Mouse (Mus musculus): ENCODE measurements around the gene Ipo11. TPM values are rescaled to one million over a fixed set of nuclear protein-coding genes. Genes with fewer than 3 reads are reported as not detected.
A peak's percentile ranks its signal among the peaks of the same experiment; 100 is the strongest.

Gene Ipo11
- polyA plus RNA-seq, 1 experiment = 11.7 TPM

DNA sequence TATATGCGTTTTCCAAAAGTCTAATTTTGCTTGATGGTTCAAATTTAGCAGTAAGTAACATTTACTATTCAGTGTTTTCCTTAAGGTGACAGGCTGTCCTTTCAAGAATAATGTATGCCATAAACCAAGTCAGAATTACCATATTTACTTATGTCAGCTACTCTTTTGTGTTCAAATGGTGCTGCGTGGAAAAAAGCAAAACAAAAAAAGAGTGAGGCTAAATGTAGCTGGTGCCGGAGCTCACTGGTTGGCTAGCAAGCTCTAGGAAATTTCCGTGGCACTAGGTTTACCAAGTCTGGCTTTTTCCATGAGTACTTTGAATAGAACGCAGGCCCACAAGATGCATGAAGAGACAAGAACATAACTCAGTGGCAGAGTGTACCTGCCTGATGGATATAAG, 131.6 kb downstream of the Ipo11 start:
- H3K27me3 ChIP-seq (ENCODE audit: control insufficient read depth, insufficient read depth, low read length) = no peaks in the 10 kb centered on the region
- H3K4me3 ChIP-seq (ENCODE audit: control insufficient read depth, low read depth, low read length) = peak overlapping the region; percentile 45; the same call in 1 of the 2 replicates
- no peak overlapping the region for H3K27ac ChIP-seq (ENCODE audit: control insufficient read depth, insufficient read depth, low read depth, low read length)
- H3K4me1 ChIP-seq (ENCODE audit: control insufficient read depth, insufficient read depth, low read length) = no peaks in the 10 kb centered on the region
- H3K36me3 ChIP-seq (ENCODE audit: control insufficient read depth, insufficient read depth, low read length) = no peaks in the 10 kb centered on the region
- TF ChIP-seq CTCF (IDR thresholded peaks at IDR 0.05; ENCODE audit: control insufficient read depth, insufficient read depth, insufficient replicate concordance, low read depth, low read length) = no peak
- no peak for TF ChIP-seq POLR2A (IDR thresholded peaks at IDR 0.05; ENCODE audit: control insufficient read depth, low read depth, low read length)

DNA sequence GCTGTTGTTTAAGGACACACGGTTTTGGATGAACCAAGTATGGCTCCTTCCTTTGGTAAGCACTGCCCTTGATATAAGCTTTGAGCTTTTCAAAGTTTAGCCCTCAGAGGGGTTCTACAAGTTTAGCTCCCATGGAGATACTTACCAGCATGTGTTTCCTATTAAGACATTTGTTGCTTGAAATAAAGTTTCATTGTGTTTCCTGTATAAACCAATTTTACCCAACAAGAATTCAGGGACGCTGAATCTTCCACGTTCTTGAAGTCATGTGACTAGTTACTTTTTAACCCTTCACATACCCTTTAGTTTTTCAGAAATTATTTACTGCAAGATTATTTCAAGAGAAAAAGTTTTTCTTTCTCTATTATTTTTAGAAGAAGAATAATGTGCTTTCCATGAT, 138.7 kb downstream of the Ipo11 start:
- TF ChIP-seq CTCF (IDR thresholded peaks at IDR 0.05; ENCODE audit: control insufficient read depth, insufficient read depth, insufficient replicate concordance, low read depth, low read length) (no peak), POLR2A (IDR thresholded peaks at IDR 0.05; ENCODE audit: control insufficient read depth, low read depth, low read length) (no peak)
- Histone ChIP-seq H3K36me3 (ENCODE audit: control insufficient read depth, insufficient read depth, low read length) (no peaks in the 10 kb centered on the region), H3K27me3 (ENCODE audit: control insufficient read depth, insufficient read depth, low read length) (no peaks in the 10 kb centered on the region), H3K4me3 (ENCODE audit: control insufficient read depth, low read depth, low read length) (no peak overlapping the region), H3K4me1 (ENCODE audit: control insufficient read depth, insufficient read depth, low read length) (no peaks in the 10 kb centered on the region), H3K27ac (ENCODE audit: control insufficient read depth, insufficient read depth, low read depth, low read length) (no peak overlapping the region)

DNA sequence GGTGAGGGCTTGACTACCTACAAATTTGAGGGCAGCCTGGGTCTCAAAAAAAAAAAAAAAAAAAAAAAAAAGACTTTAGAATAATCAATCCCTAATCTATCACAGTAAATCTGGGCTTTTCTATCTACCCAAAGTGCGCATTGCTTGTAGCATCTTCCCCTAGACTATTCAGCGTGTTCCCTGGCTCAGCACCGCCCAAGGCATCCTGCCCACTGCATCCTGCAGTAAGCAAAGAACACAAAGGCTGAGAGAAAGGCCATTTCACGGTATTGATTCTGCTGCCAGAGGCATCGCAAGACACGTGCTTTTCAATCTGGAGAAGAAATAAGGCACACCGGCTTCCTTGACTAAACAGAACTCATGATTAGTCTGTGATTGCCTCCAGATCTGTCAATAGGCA, 147.9 kb downstream of the Ipo11 start:
- Histone ChIP-seq H3K4me3 (ENCODE audit: control insufficient read depth, low read depth, low read length) (no peak overlapping the region), H3K4me1 (ENCODE audit: control insufficient read depth, insufficient read depth, low read length) (no peaks in the 10 kb centered on the region), H3K27me3 (ENCODE audit: control insufficient read depth, insufficient read depth, low read length) (no peaks in the 10 kb centered on the region), H3K27ac (ENCODE audit: control insufficient read depth, insufficient read depth, low read depth, low read length) (no peak overlapping the region), H3K36me3 (ENCODE audit: control insufficient read depth, insufficient read depth, low read length) (no peaks in the 10 kb centered on the region)
- TF ChIP-seq POLR2A (IDR thresholded peaks at IDR 0.05; ENCODE audit: control insufficient read depth, low read depth, low read length) (no peak), CTCF (IDR thresholded peaks at IDR 0.05; ENCODE audit: control insufficient read depth, insufficient read depth, insufficient replicate concordance, low read depth, low read length) (no peak)

GRCm38 (mm10) chr13:106768807-106769206, 168.0 kb downstream of the Ipo11 start:
- Histone ChIP-seq H3K27ac (ENCODE audit: control insufficient read depth, insufficient read depth, low read depth, low read length) (no peak overlapping the region), H3K36me3 (ENCODE audit: control insufficient read depth, insufficient read depth, low read length) (no peaks in the 10 kb centered on the region), H3K4me3 (ENCODE audit: control insufficient read depth, low read depth, low read length) (no peak overlapping the region), H3K27me3 (ENCODE audit: control insufficient read depth, insufficient read depth, low read length) (no peaks in the 10 kb centered on the region), H3K4me1 (ENCODE audit: control insufficient read depth, insufficient read depth, low read length) (0 out of 2 replicates have a peak, but pooled peaks cover under 1% of the 10 kb centered on the region)
- no peak for TF ChIP-seq CTCF (IDR thresholded peaks at IDR 0.05; ENCODE audit: control insufficient read depth, insufficient read depth, insufficient replicate concordance, low read depth, low read length)
- TF ChIP-seq POLR2A (IDR thresholded peaks at IDR 0.05; ENCODE audit: control insufficient read depth, low read depth, low read length) = no peak

DNA sequence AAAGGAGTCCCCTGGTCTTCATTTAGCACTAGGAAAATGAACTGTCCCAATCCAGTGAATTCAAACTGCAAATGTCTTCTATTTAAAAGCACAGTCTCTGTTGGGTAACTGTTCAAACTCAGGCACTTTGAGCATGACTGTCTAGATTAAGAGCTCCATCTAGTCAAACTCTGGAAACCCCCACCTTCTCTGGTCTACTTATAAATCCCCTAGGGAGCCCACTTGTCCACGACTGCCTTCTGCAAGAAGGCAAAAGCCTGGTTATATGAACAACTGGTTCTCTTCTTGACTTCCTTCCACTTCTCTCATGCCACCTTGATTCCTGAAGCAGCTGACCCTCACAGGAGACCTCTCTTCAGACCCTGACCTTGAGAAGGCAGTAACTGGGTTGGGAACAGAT, 174.1 kb downstream of the Ipo11 start:
- no peak overlapping the region for H3K27ac ChIP-seq (ENCODE audit: control insufficient read depth, insufficient read depth, low read depth, low read length)
- H3K36me3 ChIP-seq (ENCODE audit: control insufficient read depth, insufficient read depth, low read length) = no peaks in the 10 kb centered on the region
- no peaks in the 10 kb centered on the region for H3K4me1 ChIP-seq (ENCODE audit: control insufficient read depth, insufficient read depth, low read length)
- no peak overlapping the region for H3K4me3 ChIP-seq (ENCODE audit: control insufficient read depth, low read depth, low read length)
- TF ChIP-seq POLR2A (IDR thresholded peaks at IDR 0.05; ENCODE audit: control insufficient read depth, low read depth, low read length) = no peak
- no peak for TF ChIP-seq CTCF (IDR thresholded peaks at IDR 0.05; ENCODE audit: control insufficient read depth, insufficient read depth, insufficient replicate concordance, low read depth, low read length)
- no peaks in the 10 kb centered on the region for H3K27me3 ChIP-seq (ENCODE audit: control insufficient read depth, insufficient read depth, low read length)

- no peak overlapping the region for H3K27ac ChIP-seq (ENCODE audit: control insufficient read depth, insufficient read depth, low read depth, low read length)
- no peaks in the 10 kb centered on the region for H3K36me3 ChIP-seq (ENCODE audit: control insufficient read depth, insufficient read depth, low read length)
- H3K27me3 ChIP-seq (ENCODE audit: control insufficient read depth, insufficient read depth, low read length) = no peaks in the 10 kb centered on the region
- no peaks in the 10 kb centered on the region for H3K4me1 ChIP-seq (ENCODE audit: control insufficient read depth, insufficient read depth, low read length)
- H3K4me3 ChIP-seq (ENCODE audit: control insufficient read depth, low read depth, low read length) = no peak overlapping the region
- TF ChIP-seq POLR2A (IDR thresholded peaks at IDR 0.05; ENCODE audit: control insufficient read depth, low read depth, low read length) = no peak
- no peak for TF ChIP-seq CTCF (IDR thresholded peaks at IDR 0.05; ENCODE audit: control insufficient read depth, insufficient read depth, insufficient replicate concordance, low read depth, low read length)
Observed at GRCm38 (mm10) chr13:106761661-106762060, 175.1 kb downstream of the Ipo11 start.

GRCm38 (mm10) chr13:106760232-106760875, 176.4 kb downstream of the Ipo11 start:
- H3K27me3 ChIP-seq (ENCODE audit: control insufficient read depth, insufficient read depth, low read length) = no peaks in the 10 kb centered on the region
- H3K27ac ChIP-seq (ENCODE audit: control insufficient read depth, insufficient read depth, low read depth, low read length) = no peak overlapping the region
- H3K4me1 ChIP-seq (ENCODE audit: control insufficient read depth, insufficient read depth, low read length) = no peaks in the 10 kb centered on the region
- no peak overlapping the region for H3K4me3 ChIP-seq (ENCODE audit: control insufficient read depth, low read depth, low read length)
- no peak for TF ChIP-seq CTCF (IDR thresholded peaks at IDR 0.05; ENCODE audit: control insufficient read depth, insufficient read depth, insufficient replicate concordance, low read depth, low read length)
- TF ChIP-seq POLR2A (IDR thresholded peaks at IDR 0.05; ENCODE audit: control insufficient read depth, low read depth, low read length) = no peak
- H3K36me3 ChIP-seq (ENCODE audit: control insufficient read depth, insufficient read depth, low read length) = no peaks in the 10 kb centered on the region
